Mouse (Mus musculus): ENCODE results near the gene Olig3. TPM values are rescaled to one million over a fixed set of nuclear protein-coding genes. Genes with fewer than 3 reads are reported as not detected.

Gene Olig3
- polyA plus RNA-seq (2015; fragmentation: Nextera tagmentation; extraction: Ambion mirVana): not detected in 2 replicates

DNA sequence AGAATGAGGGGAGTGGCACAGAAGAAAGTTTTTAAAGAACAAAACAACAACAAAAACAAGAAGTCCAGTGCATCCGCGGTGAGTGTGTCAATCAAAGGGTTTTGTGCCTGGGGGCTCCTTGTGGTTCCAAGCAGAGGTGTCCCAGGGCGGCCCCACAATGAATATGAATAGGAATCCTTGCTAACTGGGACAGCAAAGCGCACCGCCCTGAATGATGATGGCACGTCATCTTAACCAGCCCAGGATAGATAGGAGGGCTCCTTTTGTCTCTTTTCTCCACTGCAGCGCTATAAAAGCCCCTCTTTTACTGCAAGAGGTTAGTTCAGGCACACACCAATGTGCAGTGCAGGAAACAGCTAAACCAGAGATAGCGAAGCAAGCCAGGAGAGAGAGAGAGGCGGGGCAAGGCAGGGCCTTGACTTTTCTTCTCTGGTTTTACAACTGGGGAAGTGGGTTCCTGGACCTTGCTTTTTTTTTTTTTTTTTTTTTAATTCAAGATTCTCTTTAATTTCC lies at the start of gene Olig3:
Olig3 (plus strand) TSS at position 463 of the 513 bp plus-strand sequence.
- Histone ChIP-seq H3K4me2 (no peak within 1 kb of the TSS), H3K27me3 (peaks cover 98% of the 10 kb centered on the region), H3K9ac (no peak within 1 kb of the TSS), H3K4me3 (replicated peaks) (no peak within 1 kb of the TSS), H3K4me1 (replicated peaks) (0 out of 2 replicates have a peak, but pooled peaks cover 5% of the 10 kb centered on the region), H3K9me3 (replicated peaks) (no peaks in the 10 kb centered on the region), H3K36me3 (replicated peaks) (no peaks in the 10 kb centered on the region), H3K27ac (replicated peaks) (no peak within 1 kb of the TSS)
- no peak for ATAC-seq (ENCODE audit: insufficient read depth)
- WGBS (ENCODE audit: insufficient replicate concordance): 1% methylated on average over 9 of the region's 9 CpGs

DNA sequence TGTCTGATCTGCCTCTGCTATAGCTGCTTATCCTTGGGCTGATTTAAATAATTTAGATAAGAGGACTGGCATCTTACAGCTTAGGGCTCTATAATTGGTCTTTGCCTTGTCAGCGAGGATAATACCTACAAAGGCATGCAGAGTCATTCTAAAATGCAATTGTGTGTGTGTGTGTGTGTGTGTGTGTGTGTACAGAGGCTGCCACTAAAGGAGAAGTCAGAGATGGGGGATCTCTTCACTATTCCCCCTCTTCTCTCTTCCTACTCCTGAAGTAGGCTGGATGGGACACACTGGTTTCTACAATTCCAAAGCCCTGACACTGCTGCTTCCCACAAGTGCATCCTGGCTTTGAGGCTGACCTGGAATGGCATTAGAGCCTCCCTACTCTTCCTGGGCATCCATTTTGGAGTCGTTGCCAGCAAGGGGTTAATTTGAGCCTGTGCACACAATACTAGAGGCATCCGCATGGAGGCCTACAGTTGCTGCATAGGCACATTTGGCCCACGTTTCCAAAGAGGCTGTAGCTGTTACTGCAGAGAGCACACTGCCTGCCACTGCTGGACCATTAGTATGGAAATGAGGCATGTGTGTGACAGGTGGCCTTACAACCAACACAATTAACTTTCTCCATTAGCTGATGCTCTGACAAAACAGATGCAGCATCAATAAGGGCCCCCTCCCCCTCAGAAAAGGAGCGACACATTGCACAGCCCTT lies 46.5 kb upstream of the Olig3 start:
- Histone ChIP-seq H3K9me3 (replicated peaks) (no peaks in the 10 kb centered on the region), H3K36me3 (replicated peaks) (no peaks in the 10 kb centered on the region), H3K4me1 (replicated peaks) (no peaks in the 10 kb centered on the region), H3K9ac (no peak overlapping the region), H3K27me3 (no peaks in the 10 kb centered on the region), H3K27ac (replicated peaks) (no peak overlapping the region), H3K4me2 (no peak overlapping the region), H3K4me3 (replicated peaks) (no peak overlapping the region)
- no peak for ATAC-seq (ENCODE audit: insufficient read depth)
- WGBS (ENCODE audit: insufficient replicate concordance): 32% methylated on average over 5 of the region's 5 CpGs

DNA sequence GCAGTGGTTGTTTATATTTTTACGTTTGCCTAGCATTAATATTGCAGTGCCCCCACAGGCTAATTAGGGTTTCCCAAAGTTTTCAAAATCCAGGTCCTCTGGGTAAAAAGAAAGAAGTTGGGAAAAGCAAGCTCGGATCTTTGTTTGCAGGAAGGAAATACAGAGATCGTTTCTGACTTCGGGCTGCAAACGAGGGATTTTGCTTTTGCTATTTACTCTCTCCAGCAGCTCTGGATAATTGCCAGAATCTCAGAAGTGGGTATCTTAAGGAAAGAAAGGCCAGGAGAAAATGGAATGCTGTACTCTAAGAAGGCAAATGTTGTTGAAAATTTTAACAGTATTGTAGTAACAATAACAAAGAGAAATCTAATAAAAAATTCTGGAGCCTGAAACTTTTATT lies 45.9 kb upstream of the Olig3 start:
- 34% methylated on average over 5 of the region's 5 CpGs for WGBS (ENCODE audit: insufficient replicate concordance)
- no peak overlapping the region for H3K9ac ChIP-seq
- H3K27ac ChIP-seq (replicated peaks): no peak overlapping the region
- H3K4me3 ChIP-seq (replicated peaks): no peak overlapping the region
- no peaks in the 10 kb centered on the region for H3K4me1 ChIP-seq (replicated peaks)
- no peak overlapping the region for H3K4me2 ChIP-seq
- no peaks in the 10 kb centered on the region for H3K9me3 ChIP-seq (replicated peaks)
- no peaks in the 10 kb centered on the region for H3K36me3 ChIP-seq (replicated peaks)
- H3K27me3 ChIP-seq: no peaks in the 10 kb centered on the region
- ATAC-seq (ENCODE audit: insufficient read depth): no peak

DNA sequence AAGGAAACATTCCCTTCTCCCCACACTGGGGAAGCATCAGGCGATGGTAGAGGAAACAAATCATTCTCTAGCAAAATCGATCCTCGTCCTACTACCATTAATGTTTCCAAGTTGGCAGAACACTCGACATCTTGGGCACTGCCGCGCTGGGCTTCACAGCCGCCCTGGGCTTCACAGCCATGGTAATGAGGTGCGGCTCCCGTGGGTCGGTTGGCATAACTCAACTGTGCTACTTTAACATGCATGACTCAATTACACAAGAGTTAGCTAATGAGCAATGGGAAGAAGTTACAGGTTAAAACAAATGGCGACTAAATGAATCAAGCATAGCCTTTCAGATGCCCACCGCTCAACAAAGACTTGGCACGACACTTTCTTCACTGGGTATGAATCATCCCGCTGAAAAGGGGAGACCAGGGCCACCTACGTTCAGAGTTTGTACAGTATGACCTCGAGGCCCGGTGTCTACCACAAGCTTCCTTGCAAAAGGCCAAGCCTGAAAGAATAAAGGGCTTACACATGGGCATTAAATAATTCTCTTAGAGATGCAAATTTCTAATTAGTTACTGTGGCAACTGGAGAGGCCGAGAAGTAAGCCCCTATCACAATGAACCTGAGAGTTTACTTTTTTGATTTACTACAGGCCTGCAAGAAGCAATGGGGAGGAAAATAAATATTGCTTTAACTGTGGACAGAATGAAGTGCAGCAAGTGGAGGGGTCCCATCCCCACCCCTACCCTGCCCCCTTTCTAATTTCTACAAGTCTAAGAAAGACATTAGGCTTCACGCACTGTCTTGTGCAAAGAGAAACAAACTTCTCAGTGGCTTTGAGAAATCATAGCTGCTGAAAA lies 38.1 kb upstream of the Olig3 start:
- Histone ChIP-seq H3K27me3 (no peaks in the 10 kb centered on the region), H3K4me3 (replicated peaks) (no peak overlapping the region), H3K27ac (replicated peaks) (no peak overlapping the region), H3K9ac (no peak overlapping the region), H3K36me3 (replicated peaks) (no peaks in the 10 kb centered on the region), H3K9me3 (replicated peaks) (no peaks in the 10 kb centered on the region), H3K4me2 (no peak overlapping the region), H3K4me1 (replicated peaks) (no peaks in the 10 kb centered on the region)
- WGBS (ENCODE audit: insufficient replicate concordance): 73% methylated on average over 19 of the region's 19 CpGs
- no peak for ATAC-seq (ENCODE audit: insufficient read depth)

DNA sequence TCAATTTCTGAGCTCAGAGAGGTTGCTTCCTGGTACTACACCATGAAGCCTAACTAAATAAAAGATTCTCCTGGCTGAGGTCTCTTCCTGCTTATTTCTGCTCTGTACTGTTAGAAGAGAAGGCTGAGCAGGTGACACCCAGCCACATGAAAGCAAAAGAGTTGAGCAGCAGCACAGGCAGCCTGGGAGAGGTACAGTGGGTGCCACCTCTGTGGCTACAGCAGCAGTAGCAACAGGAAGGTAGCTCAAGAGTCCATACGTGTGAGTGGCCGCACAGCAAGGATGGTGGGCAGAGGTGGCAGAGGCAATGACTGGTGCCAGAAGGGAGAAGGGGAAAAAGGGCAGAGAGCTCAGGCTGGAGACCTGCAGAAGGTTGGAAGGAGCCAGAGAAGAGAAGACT lies 34.6 kb upstream of the Olig3 start:
- no peak overlapping the region for H3K4me3 ChIP-seq (replicated peaks)
- H3K27me3 ChIP-seq: no peaks in the 10 kb centered on the region
- no peak for ATAC-seq (ENCODE audit: insufficient read depth)
- no peaks in the 10 kb centered on the region for H3K4me1 ChIP-seq (replicated peaks)
- H3K9me3 ChIP-seq (replicated peaks): no peaks in the 10 kb centered on the region
- 50% methylated on average over 2 of the region's 2 CpGs for whole genome bisulfite sequencing (ENCODE audit: insufficient replicate concordance)
- H3K27ac ChIP-seq (replicated peaks): no peak overlapping the region
- no peak overlapping the region for H3K4me2 ChIP-seq
- no peak overlapping the region for H3K9ac ChIP-seq
- H3K36me3 ChIP-seq (replicated peaks): no peaks in the 10 kb centered on the region

DNA sequence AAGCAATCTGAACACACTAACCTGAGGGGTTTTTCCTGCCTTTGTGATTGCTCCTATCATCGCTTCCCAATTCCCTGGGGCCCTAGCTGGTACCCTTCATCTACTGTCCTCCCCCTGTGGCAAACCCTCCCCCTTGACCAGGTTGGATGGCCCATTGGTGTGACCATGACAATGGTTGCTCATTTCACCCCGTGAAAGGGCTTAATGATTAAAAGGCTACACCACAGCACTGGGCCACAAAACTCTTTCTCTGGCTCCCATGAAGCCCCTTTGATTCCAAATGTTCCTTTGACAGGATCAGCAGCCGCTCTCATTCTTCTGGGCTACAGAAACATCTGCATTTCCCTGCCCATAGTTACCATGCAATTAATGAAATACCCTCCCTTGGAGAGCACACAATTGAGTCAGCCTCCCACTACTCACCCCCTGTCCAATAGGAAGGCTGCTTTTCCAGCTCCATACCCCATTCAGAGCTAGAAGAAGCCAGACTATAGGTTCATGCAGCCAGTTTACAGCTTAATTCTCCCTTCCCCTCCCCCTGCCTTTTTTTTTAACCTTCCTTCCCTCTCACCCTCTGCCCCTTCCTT lies 27.0 kb upstream of the Olig3 start:
- Histone ChIP-seq H3K36me3 (replicated peaks) (no peaks in the 10 kb centered on the region), H3K4me3 (replicated peaks) (no peak overlapping the region), H3K27me3 (no peaks in the 10 kb centered on the region), H3K27ac (replicated peaks) (no peak overlapping the region), H3K9ac (no peak overlapping the region), H3K4me1 (replicated peaks) (no peaks in the 10 kb centered on the region), H3K9me3 (replicated peaks) (no peaks in the 10 kb centered on the region), H3K4me2 (no peak overlapping the region)
- WGBS (ENCODE audit: insufficient replicate concordance): 43% methylated on average over 3 of the region's 3 CpGs
- no peak for ATAC-seq (ENCODE audit: insufficient read depth)

DNA sequence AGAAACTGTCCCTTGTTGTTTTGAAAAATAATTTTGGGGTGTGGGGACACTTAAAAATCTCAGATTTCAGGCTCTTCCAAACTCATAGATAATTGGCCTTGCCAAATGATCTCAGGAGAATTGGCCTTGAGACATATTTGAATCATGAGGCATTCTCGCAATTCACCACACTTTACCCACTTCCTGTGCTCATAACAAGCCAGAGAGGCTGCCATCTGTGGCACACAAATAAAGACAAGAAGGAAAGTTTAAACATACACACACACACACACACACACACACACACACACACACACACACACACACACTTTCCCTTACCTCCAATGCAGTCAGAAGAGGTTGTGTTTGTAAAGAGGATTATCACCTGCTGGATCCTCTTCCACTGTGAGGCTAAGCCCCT lies 22.9 kb upstream of the Olig3 start:
- WGBS (ENCODE audit: insufficient replicate concordance): 14% methylated on average over 1 of the region's 1 CpGs
- H3K4me3 ChIP-seq (replicated peaks): no peak overlapping the region
- no peaks in the 10 kb centered on the region for H3K4me1 ChIP-seq (replicated peaks)
- no peak overlapping the region for H3K27ac ChIP-seq (replicated peaks)
- no peaks in the 10 kb centered on the region for H3K9me3 ChIP-seq (replicated peaks)
- H3K27me3 ChIP-seq: 0 out of 2 replicates have a peak, but pooled peaks cover 3% of the 10 kb centered on the region
- no peak overlapping the region for H3K9ac ChIP-seq
- no peak for ATAC-seq (ENCODE audit: insufficient read depth)
- no peaks in the 10 kb centered on the region for H3K36me3 ChIP-seq (replicated peaks)
- H3K4me2 ChIP-seq: no peak overlapping the region

DNA sequence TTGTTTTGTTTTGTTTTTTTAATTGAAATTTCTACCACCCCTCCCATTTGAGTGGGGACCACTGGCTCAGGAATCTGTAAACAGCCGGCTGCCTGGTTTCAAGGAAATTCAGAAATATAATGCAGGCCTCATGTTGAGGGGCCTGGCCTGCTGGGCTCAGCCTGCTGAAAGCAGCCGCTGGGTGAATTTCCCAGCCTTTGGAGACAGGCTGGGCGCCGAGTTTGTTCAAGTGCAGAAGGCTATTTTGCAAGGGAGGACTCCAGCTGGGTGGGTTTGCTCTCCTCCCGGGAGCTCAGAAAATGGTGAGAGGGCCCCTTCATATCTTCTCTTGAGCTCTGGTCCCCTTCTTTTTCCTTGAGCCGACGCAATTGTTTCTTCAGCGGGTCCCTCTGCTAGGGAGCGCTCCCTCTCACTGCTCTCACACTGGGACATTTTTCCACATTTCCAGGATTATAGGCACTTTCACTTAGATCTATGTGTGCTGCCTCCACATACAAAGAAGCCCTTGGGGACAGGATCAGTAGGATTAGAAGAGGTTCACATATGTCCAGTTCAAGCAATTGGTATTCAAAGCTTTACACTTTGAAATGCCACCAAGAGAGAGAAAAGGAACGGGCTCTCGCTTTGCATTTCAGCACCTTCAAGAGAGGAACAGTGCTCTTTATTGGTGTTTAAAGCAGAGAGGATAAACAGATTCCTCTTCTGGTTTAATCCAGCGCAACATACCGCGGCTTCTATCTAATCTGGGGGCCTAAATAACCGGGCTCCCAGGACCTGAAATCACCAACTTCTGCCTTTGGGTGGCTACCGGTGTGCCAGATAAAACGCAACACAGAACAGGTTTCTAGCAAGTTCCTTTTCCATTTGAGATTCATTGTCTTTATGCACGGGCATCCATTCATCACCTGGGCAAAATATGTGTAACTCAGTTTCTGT lies 17.4 kb upstream of the Olig3 start:
- no peaks in the 10 kb centered on the region for H3K9me3 ChIP-seq (replicated peaks)
- peaks cover 10% of the 10 kb centered on the region; the same call in 1 of the 2 replicates for H3K27me3 ChIP-seq
- H3K4me3 ChIP-seq (replicated peaks): no peak overlapping the region
- H3K4me1 ChIP-seq (replicated peaks): no peaks in the 10 kb centered on the region
- no peak overlapping the region for H3K4me2 ChIP-seq
- 19% methylated on average over 18 of the region's 18 CpGs for WGBS (ENCODE audit: insufficient replicate concordance)
- no peak overlapping the region for H3K27ac ChIP-seq (replicated peaks)
- H3K9ac ChIP-seq: no peak overlapping the region
- no peak for ATAC-seq (ENCODE audit: insufficient read depth)
- H3K36me3 ChIP-seq (replicated peaks): no peaks in the 10 kb centered on the region

DNA sequence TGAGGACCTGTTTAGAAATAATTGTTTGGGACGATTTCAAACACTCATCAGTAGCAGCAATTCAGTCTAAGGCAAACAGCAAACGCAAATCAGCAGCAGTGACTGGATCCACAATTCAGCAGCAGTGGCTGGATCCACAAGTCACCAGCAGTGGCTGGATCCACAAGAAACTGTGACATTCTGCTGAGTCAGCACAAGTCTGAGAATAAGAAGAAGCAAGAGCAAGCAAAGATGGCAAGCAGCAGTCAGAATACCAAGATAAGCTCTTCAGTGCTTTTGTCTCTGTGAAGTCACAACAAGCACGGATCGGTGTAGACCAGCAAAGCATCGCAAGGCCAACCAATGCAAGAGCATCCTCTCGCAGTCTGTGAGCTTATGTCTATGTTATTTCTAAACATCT lies 12.3 kb upstream of the Olig3 start:
- Histone ChIP-seq H3K9ac (no peak overlapping the region), H3K36me3 (replicated peaks) (no peaks in the 10 kb centered on the region), H3K4me3 (replicated peaks) (no peak overlapping the region), H3K27ac (replicated peaks) (no peak overlapping the region), H3K4me1 (replicated peaks) (no peaks in the 10 kb centered on the region), H3K27me3 (peaks cover 10% of the 10 kb centered on the region; the same call in 1 of the 2 replicates), H3K9me3 (replicated peaks) (no peaks in the 10 kb centered on the region), H3K4me2 (no peak overlapping the region)
- WGBS (ENCODE audit: insufficient replicate concordance): 56% methylated on average over 6 of the region's 6 CpGs
- ATAC-seq (ENCODE audit: insufficient read depth): no peak

DNA sequence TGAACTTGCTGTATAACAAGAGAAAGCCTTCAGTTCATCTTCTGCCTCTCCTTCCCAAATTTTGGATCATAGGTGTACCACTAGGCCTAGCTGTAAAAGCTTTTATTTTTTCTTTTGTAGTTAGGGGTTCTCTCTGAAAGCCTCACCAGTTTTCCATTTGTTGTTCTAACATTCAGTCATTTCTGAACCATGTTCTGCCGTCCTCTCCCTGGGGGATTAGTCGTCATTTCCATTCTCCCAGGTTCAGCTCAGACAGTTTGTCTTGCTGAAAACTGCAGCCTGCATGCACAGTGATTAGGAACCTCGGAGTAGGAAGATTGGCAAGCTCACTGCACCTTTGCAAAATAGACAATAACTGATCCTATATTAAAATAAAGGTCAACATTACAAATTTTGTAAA lies 7.0 kb upstream of the Olig3 start:
- no peak overlapping the region for H3K9ac ChIP-seq
- ATAC-seq (ENCODE audit: insufficient read depth): no peak
- no peaks in the 10 kb centered on the region for H3K4me1 ChIP-seq (replicated peaks)
- no peaks in the 10 kb centered on the region for H3K9me3 ChIP-seq (replicated peaks)
- no peaks in the 10 kb centered on the region for H3K36me3 ChIP-seq (replicated peaks)
- 35% methylated on average over 3 of the region's 3 CpGs for WGBS (ENCODE audit: insufficient replicate concordance)
- no peak overlapping the region for H3K4me3 ChIP-seq (replicated peaks)
- H3K27me3 ChIP-seq: peaks cover 41% of the 10 kb centered on the region
- no peak overlapping the region for H3K27ac ChIP-seq (replicated peaks)
- H3K4me2 ChIP-seq: no peak overlapping the region

Measured in liver, embryonic 15.5 days (tissue).